Mouse (Mus musculus): ENCODE results near the gene Plod1.

GRCm38 (mm10) chr4:147947511-147947910 lies 10.9 kb upstream of the Plod1 start:
- TF ChIP-seq POLR2A (IDR thresholded peaks at IDR 0.05; ENCODE audit: borderline replicate concordance, low read depth, low read length), result no peak
- TF ChIP-seq CTCF (IDR thresholded peaks at IDR 0.05; ENCODE audit: low read depth, low read length), result no peak

Measured in bone marrow macrophage, adult 2 months (primary cell).